Comparison of ENCODE assay signal across 28 mouse cellular contexts in the genomic region with DNA sequence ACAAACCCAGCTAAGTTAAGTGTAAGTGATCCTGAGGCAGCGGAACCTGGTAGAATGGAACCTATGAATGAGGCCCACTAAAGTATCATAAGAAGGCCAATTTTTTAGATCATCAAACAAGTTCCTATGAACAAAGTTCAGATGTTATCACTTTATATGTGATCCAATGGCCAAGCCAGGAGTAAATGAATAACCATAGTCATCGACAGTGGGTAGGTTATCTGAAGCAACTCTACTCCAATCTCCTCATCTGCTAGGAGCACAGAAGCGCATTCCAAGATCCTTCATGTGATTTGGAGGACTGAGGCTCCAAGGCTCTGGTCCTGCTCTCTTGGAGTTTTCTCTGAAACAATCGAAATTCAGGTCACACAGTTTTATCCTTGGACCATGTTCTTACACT.
"Had no signal": no experiment of that assay in that cellular context is flagged by ENCODE, and none has a peak within 500 bp of the region (broad histone marks: within the 10 kb centered on the region; RNA-seq: fewer than 3 reads in every experiment).

No protein-coding gene starts in this region.

- H3K4me2 ChIP-seq: embryonic facial prominence, embryonic 12.5 days; embryonic facial prominence, embryonic 13.5 days; embryonic facial prominence, embryonic 15.5 days; forebrain, embryonic 12.5 days; forebrain, embryonic 13.5 days; forebrain, embryonic 15.5 days had no signal

- H3K9me3 ChIP-seq: embryonic facial prominence, embryonic 10.5 days; embryonic facial prominence, embryonic 12.5 days; embryonic facial prominence, embryonic 13.5 days; embryonic facial prominence, embryonic 15.5 days; forebrain, embryonic 10.5 days; forebrain, embryonic 12.5 days; forebrain, embryonic 13.5 days; forebrain, embryonic 15.5 days had no signal

- H3K36me3 ChIP-seq: embryonic facial prominence, embryonic 10.5 days; embryonic facial prominence, embryonic 12.5 days; embryonic facial prominence, embryonic 13.5 days; embryonic facial prominence, embryonic 15.5 days; forebrain, embryonic 10.5 days; forebrain, embryonic 12.5 days; forebrain, embryonic 15.5 days had no signal

- H3K4me3 ChIP-seq: embryonic facial prominence, embryonic 10.5 days; embryonic facial prominence, embryonic 12.5 days; embryonic facial prominence, embryonic 13.5 days; embryonic facial prominence, embryonic 15.5 days; erythroblast, embryonic 14.5 days; forebrain, embryonic 10.5 days; forebrain, embryonic 12.5 days; forebrain, embryonic 13.5 days; forebrain, embryonic 15.5 days; gastrocnemius, adult 2 months had no signal

- ATAC-seq: forebrain, embryonic 13.5 days; forebrain, embryonic 14.5 days; forebrain, embryonic 15.5 days; forebrain, embryonic 16.5 days; forebrain, postnatal 0 days had no signal

- H3K27ac ChIP-seq: embryonic facial prominence, embryonic 10.5 days; embryonic facial prominence, embryonic 12.5 days; embryonic facial prominence, embryonic 13.5 days; embryonic facial prominence, embryonic 15.5 days; forebrain, embryonic 10.5 days; forebrain, embryonic 12.5 days; forebrain, embryonic 13.5 days; forebrain, embryonic 15.5 days; gastrocnemius, adult 2 months had no signal

- H3K4me1 ChIP-seq: embryonic facial prominence, embryonic 10.5 days; embryonic facial prominence, embryonic 12.5 days; embryonic facial prominence, embryonic 13.5 days; embryonic facial prominence, embryonic 15.5 days; forebrain, embryonic 10.5 days; forebrain, embryonic 12.5 days; forebrain, embryonic 13.5 days; forebrain, embryonic 15.5 days had no signal

- H3K9ac ChIP-seq: embryonic facial prominence, embryonic 12.5 days; embryonic facial prominence, embryonic 13.5 days; embryonic facial prominence, embryonic 15.5 days; forebrain, embryonic 12.5 days; forebrain, embryonic 13.5 days; forebrain, embryonic 15.5 days; forebrain, postnatal 0 days had no signal

- H3K27me3 ChIP-seq: embryonic facial prominence, embryonic 12.5 days; embryonic facial prominence, embryonic 13.5 days; embryonic facial prominence, embryonic 15.5 days; forebrain, embryonic 12.5 days; forebrain, embryonic 13.5 days; forebrain, embryonic 15.5 days had no signal

- DNase-seq: cerebellum, adult 2 months; cerebellum, adult 8-10 months; cerebellum, adult 9-10 months; cerebellum, adult 9-11 months; cerebellum, postnatal 10 days; cerebellum, postnatal 14 days; cerebellum, postnatal 25 days; cerebellum, postnatal 36 days; embryo, embryonic 11 days; forebrain, postnatal 0 days; gastrocnemius, adult 2 months; gastrocnemius, postnatal 10 days; gastrocnemius, postnatal 14 days; gastrocnemius, postnatal 25 days; gastrocnemius, postnatal 36 days; heart, adult 11 months; heart, adult 18-20 months had no signal
